Mouse (Mus musculus) intestine, embryonic 15.5 days (tissue): Measurements from ENCODE around the gene Atp6v0e. TPM values are rescaled to one million over a fixed set of nuclear protein-coding genes. Genes with fewer than 3 reads are reported as not detected.

ENCODE experiments used
- ATAC-seq: fragments of 200-750 bp; cut with Nextera tagmentation; 2 replicates; pipeline ENCODE4 v1.8.0; 2017; ENCODE audit warnings: moderate TSS enrichment, moderate library complexity
- H3K27ac ChIP-seq: fragments of 300-500 bp; sonication (generic); 2 replicates; pipeline ENCODE4 v1.5.1; 2015; ENCODE audit warnings: mild to moderate bottlenecking, inconsistent platforms
- H3K27me3 ChIP-seq: fragments of 300-500 bp; sonication (generic); replicated peaks from 2 replicates; pipeline ENCODE4 v1.6.1; 2015; ENCODE audit warnings: inconsistent platforms
- H3K36me3 ChIP-seq: fragments of 300-500 bp; sonication (generic); 2 replicates; pipeline ENCODE4 v1.6.1; 2015; ENCODE audit warnings: inconsistent platforms
- H3K4me1 ChIP-seq: fragments of 300-500 bp; sonication (generic); replicated peaks from 2 replicates; pipeline ENCODE4 v1.6.1; 2015; ENCODE audit warnings: inconsistent platforms
- H3K4me2 ChIP-seq: fragments of 300-500 bp; sonication (generic); replicated peaks from 2 replicates; pipeline ENCODE4 v1.6.1; 2015; ENCODE audit warnings: mild to moderate bottlenecking, inconsistent platforms
- H3K4me3 ChIP-seq: fragments of 300-500 bp; sonication (generic); replicated peaks from 2 replicates; pipeline ENCODE4 v1.5.1; 2015; ENCODE audit warnings: inconsistent platforms
- H3K9ac ChIP-seq: fragments of 300-500 bp; sonication (generic); 2 replicates; pipeline ENCODE4 v1.6.1; 2015; ENCODE audit warnings: inconsistent platforms
- H3K9me3 ChIP-seq: fragments of 300-500 bp; sonication (generic); 2 replicates; pipeline ENCODE4 v1.6.1; 2016; ENCODE audit warnings: inconsistent platforms
- WGBS: fragments of 180-500 bp; shearing (Covaris S2); methylation state at CpG from one replicate; pipeline ENCODE4 v1.1.7; 2015; 5-methylcytosine and 5-hydroxymethylcytosine counted together
- polyA plus RNA-seq: library from polyadenylated mRNA; unstranded; fragments of >200 nt; fragmentation: Nextera tagmentation; extraction: Ambion mirVana; gene quantifications from 2 replicates; pipeline ENCODE4 v1.2.1, GENCODE M21; 2015

Atp6v0e gene
- polyA plus RNA-seq, 1 experiment from 2014 or later, result 259 TPM

DNA sequence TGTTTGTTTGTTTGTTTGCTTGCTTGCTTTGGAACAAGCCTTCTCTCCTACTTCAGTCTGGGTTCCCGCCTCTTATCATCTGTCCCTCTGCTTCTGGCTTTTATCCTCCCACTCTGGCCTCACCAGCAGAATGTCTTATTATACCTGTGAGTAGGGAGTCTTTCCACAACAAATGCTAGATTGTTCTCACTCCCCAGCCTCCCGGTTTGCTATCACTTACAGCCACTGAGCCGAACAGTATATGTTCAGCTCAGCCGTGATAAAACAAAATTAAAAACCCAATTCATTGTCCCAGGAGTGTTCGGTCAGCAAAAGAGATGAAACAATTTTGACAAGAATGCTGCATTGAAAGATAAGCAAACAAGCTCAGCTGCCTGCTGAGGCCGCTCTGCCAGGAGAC is 47.0 kb downstream of the Atp6v0e start:
- H3K9ac ChIP-seq, result no peak overlapping the region
- H3K4me1 ChIP-seq, result no peaks in the 10 kb centered on the region
- 48% methylated on average over 6 of the region's 6 CpGs for WGBS
- no peaks in the 10 kb centered on the region for H3K27me3 ChIP-seq
- no peak overlapping the region for H3K4me2 ChIP-seq
- no peaks in the 10 kb centered on the region for H3K9me3 ChIP-seq
- H3K27ac ChIP-seq, result no peak overlapping the region
- no peaks in the 10 kb centered on the region for H3K36me3 ChIP-seq
- no peak overlapping the region for H3K4me3 ChIP-seq
- ATAC-seq, result no peak

DNA sequence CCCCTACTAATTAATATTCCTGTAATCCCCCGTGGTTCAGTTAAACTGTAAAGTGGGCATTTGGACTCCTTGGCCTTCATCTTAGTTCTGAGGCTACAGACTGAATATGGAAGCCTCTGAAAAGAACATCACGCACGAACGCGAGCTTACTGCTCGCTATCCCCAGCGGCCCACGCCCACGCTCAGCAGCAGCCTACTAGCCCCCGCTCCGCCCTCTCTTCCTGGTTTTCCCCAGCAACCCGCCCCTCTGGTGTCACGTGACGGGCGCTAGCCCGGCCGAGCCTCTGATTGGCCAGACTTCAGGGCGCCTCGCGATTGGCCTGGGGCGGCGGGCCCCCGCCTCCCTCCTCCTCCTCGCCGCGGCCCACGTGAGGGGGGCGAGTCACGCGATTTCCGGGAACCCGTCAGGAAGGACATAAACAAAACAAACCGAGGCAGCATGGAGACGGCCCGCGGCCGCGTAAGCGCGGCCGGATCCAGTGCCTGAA is 52.3 kb downstream of the Atp6v0e start, which contains the start of gene Crebrf:
Gene Crebrf (plus strand): TSS at position 380 of the 488 bp plus-strand sequence.
- under 1% methylated on average over 41 of the region's 41 CpGs for WGBS
- Histone ChIP-seq H3K36me3 (no peaks in the 10 kb centered on the region), H3K4me2 (peak within 1 kb of the TSS; percentile 75), H3K9ac (peak within 1 kb of the TSS; percentile 72), H3K27me3 (no peaks in the 10 kb centered on the region), H3K9me3 (no peaks in the 10 kb centered on the region), H3K27ac (peak within 1 kb of the TSS; percentile 86), H3K4me3 (peak within 1 kb of the TSS; percentile 85), H3K4me1 (no peaks in the 10 kb centered on the region)
- ATAC-seq, result peak; percentile 78

DNA sequence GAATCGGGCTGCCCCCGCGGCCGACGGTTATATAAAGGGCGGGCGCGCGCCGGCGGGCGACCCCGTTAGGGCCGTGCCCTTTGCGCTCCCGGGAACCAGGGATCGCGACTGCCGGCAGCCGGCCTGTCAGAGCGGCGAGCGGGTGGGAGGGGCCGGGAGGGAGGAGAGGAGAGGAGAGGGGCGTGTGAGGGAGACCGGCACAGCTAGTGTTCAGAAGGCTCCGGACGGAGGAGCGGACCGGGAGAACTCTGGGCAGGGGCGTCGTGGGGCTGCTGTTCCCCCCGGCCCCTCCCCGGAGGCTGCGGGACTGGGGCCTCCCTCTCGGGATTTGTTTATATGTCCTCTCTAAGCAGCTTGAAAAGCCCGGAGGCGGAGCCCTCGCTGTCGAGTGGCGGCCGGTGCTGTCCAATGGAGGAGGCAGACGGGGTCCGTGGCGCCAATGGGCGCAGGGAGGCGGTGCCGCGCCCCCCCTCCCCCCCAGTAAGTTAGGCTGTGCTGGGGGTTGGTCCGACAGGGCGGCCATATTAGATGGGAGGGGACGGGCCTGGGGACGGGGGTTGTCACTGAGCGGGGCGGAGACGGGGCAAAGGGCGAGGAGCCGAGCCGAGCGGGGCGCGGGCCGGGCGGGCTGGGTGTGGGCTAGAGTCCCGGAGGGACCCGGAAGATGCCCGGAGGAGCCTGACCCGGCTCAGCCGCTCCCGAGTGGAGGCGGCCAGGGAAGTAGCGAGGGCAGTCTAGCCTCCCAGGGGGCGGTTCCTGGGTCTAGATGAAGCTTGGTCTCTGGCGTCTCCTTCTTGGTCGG is 53.1 kb downstream of the Atp6v0e start:
- H3K4me1 ChIP-seq, result no peaks in the 10 kb centered on the region
- 0% methylated on average over 66 of the region's 75 CpGs for WGBS
- H3K9me3 ChIP-seq, result no peaks in the 10 kb centered on the region
- peak overlapping the region; percentile 86 for H3K27ac ChIP-seq
- H3K4me2 ChIP-seq, result peak overlapping the region; percentile 70
- no peaks in the 10 kb centered on the region for H3K36me3 ChIP-seq
- peak overlapping the region; percentile 85 for H3K4me3 ChIP-seq
- peak overlapping the region; percentile 72 for H3K9ac ChIP-seq
- ATAC-seq, result peak; percentile 98
- no peaks in the 10 kb centered on the region for H3K27me3 ChIP-seq

DNA sequence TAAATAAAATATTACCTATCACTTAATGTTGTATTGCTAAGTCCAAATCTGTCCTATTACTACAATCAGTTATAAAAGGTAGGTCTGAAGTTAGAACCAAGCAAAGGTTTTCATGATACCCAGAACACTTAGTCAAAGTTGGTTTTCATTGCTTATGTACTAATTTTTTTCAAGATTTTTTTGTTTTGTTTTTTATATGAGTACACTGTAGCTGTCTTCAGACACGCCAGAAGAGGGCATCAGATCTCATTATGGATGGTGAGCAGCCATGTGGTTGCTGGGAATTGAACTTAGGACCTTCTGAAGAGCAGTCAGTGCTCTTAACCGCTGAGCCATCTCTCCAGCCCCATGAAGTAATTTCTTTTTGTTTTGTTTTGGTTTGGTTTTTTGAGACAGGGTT is 54.8 kb downstream of the Atp6v0e start:
- no peaks in the 10 kb centered on the region for H3K36me3 ChIP-seq
- H3K4me1 ChIP-seq, result no peaks in the 10 kb centered on the region
- H3K4me2 ChIP-seq, result no peak overlapping the region
- no peak overlapping the region for H3K4me3 ChIP-seq
- WGBS, result 71% methylated on average over 2 of the region's 2 CpGs
- H3K27ac ChIP-seq, result no peak overlapping the region
- no peak for ATAC-seq
- no peaks in the 10 kb centered on the region for H3K9me3 ChIP-seq
- H3K9ac ChIP-seq, result no peak overlapping the region
- H3K27me3 ChIP-seq, result no peaks in the 10 kb centered on the region

DNA sequence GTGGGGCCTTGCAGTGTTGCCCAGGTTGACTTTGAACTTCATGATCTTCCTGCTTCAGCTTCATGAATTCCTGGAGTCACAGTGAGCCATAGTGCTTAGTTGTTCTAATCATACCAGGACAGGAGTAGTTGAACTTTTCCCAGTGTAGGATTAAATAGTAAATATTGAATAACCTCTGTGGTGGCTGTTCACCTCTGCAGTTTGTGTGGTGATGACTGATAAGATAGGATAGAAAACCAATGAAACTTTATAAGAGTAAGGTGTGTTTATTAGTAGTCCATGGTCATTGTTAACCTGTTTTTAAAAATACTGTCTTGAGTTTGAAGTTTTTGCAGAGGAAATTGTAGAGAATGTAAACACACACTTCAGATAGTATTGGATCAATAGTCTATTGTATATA is 56.4 kb downstream of the Atp6v0e start:
- Histone ChIP-seq H3K9me3 (no peaks in the 10 kb centered on the region), H3K4me1 (peaks cover under 1% of the 10 kb centered on the region; the same call in 1 of the 2 replicates), H3K4me3 (no peak overlapping the region), H3K9ac (no peak overlapping the region), H3K27ac (no peak overlapping the region), H3K36me3 (no peaks in the 10 kb centered on the region), H3K4me2 (no peak overlapping the region), H3K27me3 (no peaks in the 10 kb centered on the region)
- no peak for ATAC-seq

DNA sequence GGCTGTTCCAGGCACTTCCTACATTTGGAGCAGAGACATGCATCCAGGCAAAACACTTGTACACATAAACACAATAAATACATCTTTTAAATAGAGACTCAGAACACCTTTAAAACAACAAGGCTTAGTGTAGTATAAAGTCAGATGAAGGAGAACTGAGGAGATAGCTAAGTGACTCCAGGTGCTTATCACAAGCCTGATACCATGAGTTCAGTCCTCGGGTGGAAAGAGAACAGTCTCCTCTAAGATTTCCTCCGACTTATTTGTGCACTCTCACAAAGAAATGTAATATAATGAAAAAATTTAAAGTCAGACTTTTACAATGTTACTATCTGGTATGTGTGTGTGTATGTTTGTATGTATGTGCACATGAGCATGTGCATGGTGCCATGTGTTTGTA is 58.8 kb downstream of the Atp6v0e start:
- H3K9ac ChIP-seq, result no peak overlapping the region
- 64% methylated on average over 2 of the region's 2 CpGs for WGBS
- no peak for ATAC-seq

DNA sequence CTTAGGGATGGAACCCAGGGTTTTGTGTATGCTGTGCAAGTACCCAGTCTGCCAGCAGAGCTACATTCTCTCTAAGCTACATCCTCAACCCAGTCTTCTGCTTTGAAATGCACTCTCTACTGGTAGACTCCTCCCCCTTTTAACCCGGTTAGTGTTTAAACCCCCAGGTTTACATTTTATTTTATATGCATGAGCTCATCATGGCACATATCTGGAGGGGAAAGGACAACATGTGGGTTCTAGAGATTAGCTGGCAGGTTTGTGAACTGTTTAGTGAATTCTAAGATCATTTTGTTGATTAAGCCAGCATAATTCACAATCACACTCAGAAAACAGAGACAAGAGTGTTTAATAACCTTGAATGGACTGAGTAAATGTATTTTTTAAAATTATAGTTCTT is 61.8 kb downstream of the Atp6v0e start:
- no peak overlapping the region for H3K9ac ChIP-seq
- H3K4me2 ChIP-seq, result no peak overlapping the region
- peaks cover 3% of the 10 kb centered on the region; the same call in 1 of the 2 replicates for H3K4me1 ChIP-seq
- H3K27me3 ChIP-seq, result no peaks in the 10 kb centered on the region
- H3K27ac ChIP-seq, result no peak overlapping the region
- H3K36me3 ChIP-seq, result no peaks in the 10 kb centered on the region
- WGBS, result 17% methylated on average over 1 of the region's 1 CpGs
- no peak for ATAC-seq
- H3K4me3 ChIP-seq, result no peak overlapping the region
- H3K9me3 ChIP-seq, result no peaks in the 10 kb centered on the region

More for the DNA sequence above, 58.8 kb downstream of the Atp6v0e start:
- Histone ChIP-seq H3K27me3 (no peaks in the 10 kb centered on the region), H3K4me3 (no peak overlapping the region), H3K9me3 (no peaks in the 10 kb centered on the region), H3K4me2 (no peak overlapping the region), H3K27ac (no peak overlapping the region), H3K36me3 (no peaks in the 10 kb centered on the region), H3K4me1 (peaks cover 3% of the 10 kb centered on the region; the same call in 1 of the 2 replicates)

DNA sequence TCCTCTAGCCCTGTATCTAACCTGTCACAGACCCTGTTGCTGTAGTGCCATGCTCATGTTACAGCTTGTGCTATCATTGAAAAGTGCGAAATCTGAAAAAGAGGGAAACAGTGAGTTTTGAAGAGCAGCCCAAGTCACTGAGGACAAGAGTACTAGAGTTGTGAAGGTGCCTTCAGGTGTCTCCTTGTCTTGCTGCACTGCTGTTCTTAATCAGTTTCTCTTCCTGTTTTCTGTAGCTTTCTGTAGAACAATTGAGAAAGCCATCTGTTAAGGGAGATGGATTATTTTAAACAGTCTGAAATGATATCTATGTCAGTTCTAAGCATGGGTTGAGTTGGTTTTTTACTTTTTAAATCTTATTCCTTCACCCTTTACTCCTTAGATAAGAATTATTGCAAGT is 63.6 kb downstream of the Atp6v0e start:
- no peaks in the 10 kb centered on the region for H3K27me3 ChIP-seq
- H3K4me2 ChIP-seq, result no peak overlapping the region
- peaks cover 3% of the 10 kb centered on the region; the same call in 1 of the 2 replicates for H3K4me1 ChIP-seq
- no peak overlapping the region for H3K27ac ChIP-seq
- WGBS, result 92% methylated on average over 1 of the region's 1 CpGs
- no peak for ATAC-seq
- H3K9me3 ChIP-seq, result no peaks in the 10 kb centered on the region
- no peaks in the 10 kb centered on the region for H3K36me3 ChIP-seq
- H3K9ac ChIP-seq, result no peak overlapping the region
- H3K4me3 ChIP-seq, result no peak overlapping the region

DNA sequence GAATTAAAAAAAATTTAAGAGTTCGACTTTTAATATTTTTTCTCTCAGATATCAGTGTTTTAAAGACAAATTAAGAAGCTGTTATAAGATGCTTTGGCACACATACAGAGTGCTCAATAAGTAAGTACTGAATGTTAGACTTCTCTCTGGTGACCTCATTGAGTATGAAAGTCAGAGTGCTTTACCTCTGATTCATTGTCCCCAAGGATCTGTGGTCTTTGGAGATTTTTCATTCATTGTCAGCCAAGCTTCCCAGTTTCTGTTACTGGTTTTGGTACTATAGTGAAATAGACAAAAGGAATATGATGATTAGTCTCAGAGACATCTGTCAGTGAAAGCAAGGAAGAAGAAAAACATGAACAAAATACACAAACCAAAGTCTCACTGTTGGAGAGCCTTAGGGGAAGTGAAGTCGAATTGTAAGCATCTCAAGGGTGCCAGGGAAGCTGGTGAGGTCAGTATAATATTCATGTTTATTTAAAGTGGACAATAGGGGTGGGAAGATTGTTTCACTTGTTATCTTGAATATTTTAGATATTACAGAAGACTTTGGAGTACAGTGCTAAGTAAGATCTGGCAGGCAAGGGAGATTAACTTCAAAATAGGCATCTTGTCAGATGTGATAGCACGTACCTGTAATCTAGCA is 64.2 kb downstream of the Atp6v0e start:
- Histone ChIP-seq H3K4me3 (no peak overlapping the region), H3K36me3 (no peaks in the 10 kb centered on the region), H3K4me1 (peaks cover 3% of the 10 kb centered on the region; the same call in 1 of the 2 replicates), H3K9me3 (no peaks in the 10 kb centered on the region), H3K27ac (no peak overlapping the region), H3K27me3 (no peaks in the 10 kb centered on the region), H3K4me2 (no peak overlapping the region), H3K9ac (no peak overlapping the region)
- no peak for ATAC-seq
- WGBS, result 73% methylated on average over 3 of the region's 3 CpGs

DNA sequence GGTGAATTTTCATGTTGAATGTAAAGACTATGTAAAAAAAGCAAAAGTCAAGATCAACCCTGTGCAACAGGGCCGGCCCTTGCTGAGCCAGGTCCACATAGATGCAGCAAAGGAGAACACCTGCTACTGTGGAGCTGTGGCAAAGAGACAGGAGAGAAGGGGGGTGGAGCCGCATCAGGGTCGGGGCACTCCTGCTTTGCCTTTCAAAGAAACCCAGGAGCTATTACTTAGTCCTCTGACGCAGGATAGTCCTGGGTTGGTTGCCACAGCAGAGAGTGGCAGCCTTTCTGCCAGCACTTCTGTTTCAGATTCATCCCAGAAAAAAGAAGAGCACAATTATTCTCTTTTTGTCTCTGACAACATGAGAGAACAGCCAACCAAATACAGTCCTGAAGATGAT is 79.5 kb downstream of the Atp6v0e start:
- Histone ChIP-seq H3K4me2 (no peak overlapping the region), H3K36me3 (no peaks in the 10 kb centered on the region), H3K27ac (no peak overlapping the region), H3K4me3 (no peak overlapping the region), H3K9ac (no peak overlapping the region), H3K27me3 (no peaks in the 10 kb centered on the region), H3K9me3 (no peaks in the 10 kb centered on the region), H3K4me1 (no peaks in the 10 kb centered on the region)
- no peak for ATAC-seq
- WGBS, result 65% methylated on average over 4 of the region's 4 CpGs

DNA sequence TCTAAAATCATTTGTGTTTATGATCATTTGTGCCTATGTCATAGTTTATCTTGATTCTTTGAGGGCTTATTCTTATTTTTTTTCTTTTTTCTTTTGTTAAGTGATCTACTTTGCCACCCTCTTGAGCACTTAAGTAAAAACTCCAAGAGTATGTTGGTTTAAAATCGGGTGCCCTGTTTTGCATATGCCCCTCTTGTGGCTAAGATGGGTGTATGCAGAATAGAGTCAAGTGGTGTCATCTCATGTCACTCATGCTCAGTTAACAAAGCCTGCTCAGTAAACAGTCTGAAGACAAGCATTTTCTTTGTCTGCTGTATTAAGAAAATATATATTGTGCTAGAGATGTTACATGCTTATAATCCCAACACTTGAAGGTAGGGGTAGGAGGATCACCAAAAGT is 80.3 kb downstream of the Atp6v0e start:
- H3K4me1 ChIP-seq, result no peaks in the 10 kb centered on the region
- H3K9ac ChIP-seq, result no peak overlapping the region
- no peak overlapping the region for H3K4me3 ChIP-seq
- no peaks in the 10 kb centered on the region for H3K9me3 ChIP-seq
- H3K27me3 ChIP-seq, result no peaks in the 10 kb centered on the region
- H3K27ac ChIP-seq, result no peak overlapping the region
- H3K36me3 ChIP-seq, result no peaks in the 10 kb centered on the region
- 81% methylated on average over 1 of the region's 1 CpGs for WGBS
- no peak for ATAC-seq
- no peak overlapping the region for H3K4me2 ChIP-seq
